Mouse (Mus musculus): ENCODE measurements around the gene Sh3rf3. TPM values are rescaled to one million over a fixed set of nuclear protein-coding genes. Genes with fewer than 3 reads are reported as not detected.

The Sh3rf3 gene
- polyA plus RNA-seq, 1 experiment from 2014 or later = 0.45 TPM

GRCm38 (mm10) chr10:59119811-59120210, 306.7 kb downstream of the Sh3rf3 start:
- Histone ChIP-seq H3K36me3 (ENCODE audit: control insufficient read depth, insufficient read depth, low read length) (no peaks in the 10 kb centered on the region), H3K4me3 (ENCODE audit: low read depth, low read length) (no peak overlapping the region), H3K4me1 (replicated peaks; ENCODE audit: control insufficient read depth, insufficient read depth) (no peaks in the 10 kb centered on the region), H3K9me3 (ENCODE audit: control insufficient read depth, low read length) (no peaks in the 10 kb centered on the region), H3K27ac (replicated peaks) (no peak overlapping the region), H3K27me3 (ENCODE audit: control insufficient read depth, insufficient read depth, low read length) (no peaks in the 10 kb centered on the region), H3K4me2 (replicated peaks; ENCODE audit: low read depth) (no peak overlapping the region), H3K9ac (ENCODE audit: low read length) (no peak overlapping the region)
- TF ChIP-seq CTCF (IDR thresholded peaks at IDR 0.05; ENCODE audit: low read depth) (no peak), EP300 (optimal IDR thresholded peaks at IDR 0.05) (no peak)
- 97% methylated on average over 2 of the region's 2 CpGs for WGBS
- ATAC-seq (ENCODE audit: low FRiP score, low TSS enrichment) (no peak), DNase-seq (ENCODE audit: low spot score) (no peak)

GRCm38 (mm10) chr10:59125497-59125896, 312.3 kb downstream of the Sh3rf3 start:
- DNase-seq (ENCODE audit: low spot score) = no peak
- no peak overlapping the region for H3K9ac ChIP-seq (ENCODE audit: low read length)
- no peak overlapping the region for H3K4me3 ChIP-seq (ENCODE audit: low read depth, low read length)
- H3K4me1 ChIP-seq (replicated peaks; ENCODE audit: control insufficient read depth, insufficient read depth) = no peaks in the 10 kb centered on the region
- no peaks in the 10 kb centered on the region for H3K27me3 ChIP-seq (ENCODE audit: control insufficient read depth, insufficient read depth, low read length)
- no peak overlapping the region for H3K27ac ChIP-seq (replicated peaks)
- ATAC-seq (ENCODE audit: low FRiP score, low TSS enrichment) = no peak
- TF ChIP-seq EP300 (optimal IDR thresholded peaks at IDR 0.05) (no peak), CTCF (IDR thresholded peaks at IDR 0.05; ENCODE audit: low read depth) (no peak)
- no peaks in the 10 kb centered on the region for H3K9me3 ChIP-seq (ENCODE audit: control insufficient read depth, low read length)
- 90% methylated on average over 2 of the region's 2 CpGs for WGBS
- H3K36me3 ChIP-seq (ENCODE audit: control insufficient read depth, insufficient read depth, low read length) = no peaks in the 10 kb centered on the region
- no peak overlapping the region for H3K4me2 ChIP-seq (replicated peaks; ENCODE audit: low read depth)

GRCm38 (mm10) chr10:59127637-59128036, 314.5 kb downstream of the Sh3rf3 start:
- H3K36me3 ChIP-seq (ENCODE audit: control insufficient read depth, insufficient read depth, low read length) = no peaks in the 10 kb centered on the region
- ATAC-seq (ENCODE audit: low FRiP score, low TSS enrichment) (no peak), DNase-seq (ENCODE audit: low spot score) (no peak)
- WGBS = 57% methylated on average over 6 of the region's 6 CpGs
- no peak for TF ChIP-seq CTCF (IDR thresholded peaks at IDR 0.05; ENCODE audit: low read depth)
- no peak for TF ChIP-seq EP300 (optimal IDR thresholded peaks at IDR 0.05)
- H3K4me3 ChIP-seq (ENCODE audit: low read depth, low read length) = no peak overlapping the region
- H3K4me1 ChIP-seq (replicated peaks; ENCODE audit: control insufficient read depth, insufficient read depth) = no peaks in the 10 kb centered on the region
- no peak overlapping the region for H3K4me2 ChIP-seq (replicated peaks; ENCODE audit: low read depth)
- no peaks in the 10 kb centered on the region for H3K27me3 ChIP-seq (ENCODE audit: control insufficient read depth, insufficient read depth, low read length)
- no peaks in the 10 kb centered on the region for H3K9me3 ChIP-seq (ENCODE audit: control insufficient read depth, low read length)
- H3K9ac ChIP-seq (ENCODE audit: low read length) = no peak overlapping the region
- H3K27ac ChIP-seq (replicated peaks) = no peak overlapping the region

- DNase-seq (ENCODE audit: low spot score) = no peak
Measured at GRCm38 (mm10) chr10:59131926-59132628, 318.9 kb downstream of the Sh3rf3 start.

GRCm38 (mm10) chr10:59133478-59134009, 320.4 kb downstream of the Sh3rf3 start:
- WGBS = 57% methylated on average over 8 of the region's 8 CpGs
- no peak for DNase-seq (ENCODE audit: low spot score)
- Histone ChIP-seq H3K27ac (replicated peaks) (no peak overlapping the region), H3K4me3 (ENCODE audit: low read depth, low read length) (no peak overlapping the region), H3K27me3 (ENCODE audit: control insufficient read depth, insufficient read depth, low read length) (no peaks in the 10 kb centered on the region), H3K36me3 (ENCODE audit: control insufficient read depth, insufficient read depth, low read length) (no peaks in the 10 kb centered on the region), H3K9me3 (ENCODE audit: control insufficient read depth, low read length) (no peaks in the 10 kb centered on the region), H3K4me2 (replicated peaks; ENCODE audit: low read depth) (no peak overlapping the region), H3K9ac (ENCODE audit: low read length) (no peak overlapping the region), H3K4me1 (replicated peaks; ENCODE audit: control insufficient read depth, insufficient read depth) (no peaks in the 10 kb centered on the region)
- ATAC-seq (ENCODE audit: low FRiP score, low TSS enrichment) = no peak
- TF ChIP-seq CTCF (IDR thresholded peaks at IDR 0.05; ENCODE audit: low read depth) (no peak), EP300 (optimal IDR thresholded peaks at IDR 0.05) (no peak)

More at GRCm38 (mm10) chr10:59131926-59132628, 318.9 kb downstream of the Sh3rf3 start:
- no peak overlapping the region for H3K4me2 ChIP-seq (replicated peaks; ENCODE audit: low read depth)
- 46% methylated on average over 20 of the region's 20 CpGs for WGBS
- TF ChIP-seq CTCF (IDR thresholded peaks at IDR 0.05; ENCODE audit: low read depth) (no peak), EP300 (optimal IDR thresholded peaks at IDR 0.05) (no peak)
- no peaks in the 10 kb centered on the region for H3K27me3 ChIP-seq (ENCODE audit: control insufficient read depth, insufficient read depth, low read length)
- no peaks in the 10 kb centered on the region for H3K9me3 ChIP-seq (ENCODE audit: control insufficient read depth, low read length)
- H3K4me3 ChIP-seq (ENCODE audit: low read depth, low read length) = no peak overlapping the region
- H3K9ac ChIP-seq (ENCODE audit: low read length) = no peak overlapping the region
- no peaks in the 10 kb centered on the region for H3K4me1 ChIP-seq (replicated peaks; ENCODE audit: control insufficient read depth, insufficient read depth)
- ATAC-seq (ENCODE audit: low FRiP score, low TSS enrichment) = peak; percentile 26; the same call in 1 of the 2 replicates
- H3K36me3 ChIP-seq (ENCODE audit: control insufficient read depth, insufficient read depth, low read length) = no peaks in the 10 kb centered on the region
- no peak overlapping the region for H3K27ac ChIP-seq (replicated peaks)

- H3K4me3 ChIP-seq (ENCODE audit: low read depth, low read length) = no peak overlapping the region
- no peaks in the 10 kb centered on the region for H3K27me3 ChIP-seq (ENCODE audit: control insufficient read depth, insufficient read depth, low read length)
- H3K4me2 ChIP-seq (replicated peaks; ENCODE audit: low read depth) = 0 out of 2 replicates have a peak overlapping the region, but pooled peaks have one; percentile 11
- H3K9me3 ChIP-seq (ENCODE audit: control insufficient read depth, low read length) = no peaks in the 10 kb centered on the region
- 21% methylated on average over 8 of the region's 8 CpGs for WGBS
- no peak overlapping the region for H3K27ac ChIP-seq (replicated peaks)
- H3K36me3 ChIP-seq (ENCODE audit: control insufficient read depth, insufficient read depth, low read length) = no peaks in the 10 kb centered on the region
- DNase-seq (ENCODE audit: low spot score) (peak; percentile 33), ATAC-seq (ENCODE audit: low FRiP score, low TSS enrichment) (peak; percentile 71; the same call in 1 of the 2 replicates)
- no peak overlapping the region for H3K9ac ChIP-seq (ENCODE audit: low read length)
- no peaks in the 10 kb centered on the region for H3K4me1 ChIP-seq (replicated peaks; ENCODE audit: control insufficient read depth, insufficient read depth)
- TF ChIP-seq CTCF (IDR thresholded peaks at IDR 0.05; ENCODE audit: low read depth) (peak; percentile 82), EP300 (optimal IDR thresholded peaks at IDR 0.05) (no peak)
Measured at GRCm38 (mm10) chr10:59149956-59150383, 336.8 kb downstream of the Sh3rf3 start.
